Mouse (Mus musculus): ENCODE measurements around the gene Tgfbr3. TPM values are rescaled to one million over a fixed set of nuclear protein-coding genes. Genes with fewer than 3 reads are reported as not detected.

Gene Tgfbr3
- 100 to 1,000 TPM; 206 to 233 TPM for total RNA-seq (2021)
- 133 and 171 TPM in 2 replicates for polyA plus RNA-seq (2012; rRNA removed)
- long read RNA-seq, full-length matches to known transcripts = 12 of 33 reads
- long read RNA-seq, partial matches to known transcripts = 9 of 33 reads
- long read RNA-seq, other reads (novel, unspliced or antisense) = 12 of 33 reads

- peak; percentile 96 for DNase-seq
Observed at GRCm38 (mm10) chr5:107289234-107289764, at the start of gene Tgfbr3. Gene Tgfbr3, minus strand, starts transcription at chr5:107289629.

DNA sequence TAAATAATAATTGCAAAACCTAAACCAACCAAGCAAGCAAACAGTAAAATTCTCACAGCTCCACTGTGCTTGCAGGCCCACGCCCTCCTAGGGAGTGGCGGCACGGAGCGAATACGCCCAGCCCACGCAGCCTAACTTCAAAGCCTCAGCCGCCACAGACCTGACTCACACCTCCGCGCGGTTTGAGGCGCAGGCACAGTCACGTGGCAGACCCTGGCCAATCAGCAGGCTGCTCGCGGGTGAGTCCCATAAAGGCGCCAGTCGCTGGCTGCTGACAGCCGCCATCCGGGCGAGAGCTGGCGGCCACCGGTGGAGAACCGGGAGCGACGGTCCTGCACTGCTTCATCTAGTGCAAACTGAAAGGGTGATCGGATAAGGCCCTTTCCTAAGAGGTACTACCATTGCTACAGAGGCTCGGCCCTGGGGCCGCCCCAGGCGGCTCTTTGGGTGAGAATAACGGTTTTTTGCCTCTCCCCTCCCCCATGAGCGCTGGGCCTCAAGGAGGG is 41.5 kb upstream of the Tgfbr3 start, which contains the start of gene Brdt:
Gene Brdt (plus strand): TSS at position 244 of the 506 bp plus-strand sequence.
- DNase-seq = no peak

GRCm38 (mm10) chr5:107320703-107321102 is 31.3 kb upstream of the Tgfbr3 start:
- no peak for DNase-seq

DNA sequence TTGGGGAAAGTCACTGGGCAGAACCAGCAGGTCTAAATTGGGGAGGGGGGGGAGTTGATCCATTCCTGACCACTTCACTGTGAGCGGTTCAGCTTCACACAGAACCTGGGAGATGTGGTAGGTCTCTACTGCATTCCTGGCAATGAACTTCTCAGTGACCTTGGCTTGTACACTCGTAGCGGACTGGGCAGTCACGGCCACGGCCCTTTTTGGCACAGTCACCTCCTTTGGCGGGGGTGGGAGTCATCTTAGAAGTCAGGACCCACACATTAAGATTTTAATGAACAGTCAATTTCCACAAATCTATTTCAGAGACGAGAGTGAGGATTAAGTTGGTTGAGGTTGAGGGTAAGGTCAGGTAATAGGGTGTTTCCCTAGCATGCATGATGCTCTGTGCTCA is 27.7 kb upstream of the Tgfbr3 start:
- peak; percentile 66 for DNase-seq

DNA sequence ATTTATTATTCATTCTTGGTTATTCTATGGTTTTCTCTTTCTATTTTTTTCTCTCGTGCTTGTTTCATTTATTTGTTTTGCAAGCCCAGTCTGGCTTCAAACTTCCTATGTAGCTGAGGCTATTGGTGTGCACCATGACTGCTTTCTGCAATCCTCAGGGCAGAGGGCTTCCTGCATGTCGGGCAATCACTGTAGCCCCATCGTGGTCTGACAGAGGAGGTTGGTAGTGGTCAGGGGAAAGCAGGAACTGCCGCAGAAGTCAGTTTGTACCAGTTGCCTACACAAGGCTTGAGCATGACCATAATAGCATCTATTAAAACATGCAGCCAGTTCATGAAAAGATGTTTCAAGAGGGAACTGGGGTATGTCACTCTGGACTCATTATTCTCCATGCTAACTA is 18.0 kb upstream of the Tgfbr3 start:
- no peak for DNase-seq

DNA sequence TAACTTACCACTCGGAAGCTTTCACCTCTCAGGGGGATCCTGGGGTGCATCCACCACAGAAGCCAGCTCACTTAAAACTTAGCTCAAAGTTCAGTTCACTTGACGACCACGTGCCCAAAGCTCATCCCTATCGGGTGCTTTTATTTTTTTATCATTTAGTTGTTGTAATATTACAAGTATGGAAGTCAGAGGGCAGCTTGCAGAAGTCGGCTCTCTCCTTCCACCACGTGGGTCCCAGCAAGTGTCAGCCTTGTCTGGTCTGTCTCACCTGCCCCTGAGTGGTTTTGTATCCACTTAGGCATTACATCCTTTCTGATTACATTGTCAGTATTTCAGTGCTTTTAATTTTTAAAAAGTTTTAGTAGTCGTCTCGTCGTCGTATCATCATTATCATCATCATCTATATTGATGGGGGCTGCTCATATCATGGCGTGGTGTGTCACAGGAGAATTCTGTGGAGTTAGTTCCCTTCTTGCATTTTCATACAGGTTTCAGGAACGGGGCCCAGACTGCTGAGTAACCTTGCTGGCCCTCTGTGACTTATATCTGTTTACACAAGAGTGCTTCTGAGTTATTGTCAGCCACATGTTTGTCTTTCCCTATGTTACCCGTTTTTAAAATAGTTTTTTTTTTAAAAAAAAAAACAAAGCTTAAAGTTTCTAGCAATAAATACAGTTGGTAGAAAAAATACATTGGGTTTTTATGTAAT is 14.8 kb upstream of the Tgfbr3 start:
- no peak for DNase-seq

GRCm38 (mm10) chr5:107303350-107303861 is 14.0 kb upstream of the Tgfbr3 start:
- no peak for DNase-seq

DNA sequence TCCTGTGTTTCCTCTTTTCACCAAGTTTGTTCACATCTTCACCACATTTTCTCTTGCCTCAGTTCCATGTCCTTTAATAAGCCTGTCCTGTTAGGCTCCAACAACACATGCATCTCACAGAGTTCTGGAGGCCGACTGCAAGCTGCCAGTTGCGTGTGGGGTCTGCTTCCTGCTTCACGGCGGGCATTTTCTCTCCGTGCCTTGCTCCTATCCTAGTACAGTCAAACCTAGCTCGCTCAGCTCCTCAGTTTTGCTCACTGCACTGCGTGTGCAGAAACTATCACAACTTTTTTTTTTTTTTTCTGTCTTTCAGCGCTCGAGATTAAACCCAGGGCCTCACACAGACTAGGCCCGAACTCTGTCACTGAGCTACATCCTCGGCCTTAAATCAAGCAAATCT is 9.4 kb upstream of the Tgfbr3 start:
- DNase-seq = no peak

DNA sequence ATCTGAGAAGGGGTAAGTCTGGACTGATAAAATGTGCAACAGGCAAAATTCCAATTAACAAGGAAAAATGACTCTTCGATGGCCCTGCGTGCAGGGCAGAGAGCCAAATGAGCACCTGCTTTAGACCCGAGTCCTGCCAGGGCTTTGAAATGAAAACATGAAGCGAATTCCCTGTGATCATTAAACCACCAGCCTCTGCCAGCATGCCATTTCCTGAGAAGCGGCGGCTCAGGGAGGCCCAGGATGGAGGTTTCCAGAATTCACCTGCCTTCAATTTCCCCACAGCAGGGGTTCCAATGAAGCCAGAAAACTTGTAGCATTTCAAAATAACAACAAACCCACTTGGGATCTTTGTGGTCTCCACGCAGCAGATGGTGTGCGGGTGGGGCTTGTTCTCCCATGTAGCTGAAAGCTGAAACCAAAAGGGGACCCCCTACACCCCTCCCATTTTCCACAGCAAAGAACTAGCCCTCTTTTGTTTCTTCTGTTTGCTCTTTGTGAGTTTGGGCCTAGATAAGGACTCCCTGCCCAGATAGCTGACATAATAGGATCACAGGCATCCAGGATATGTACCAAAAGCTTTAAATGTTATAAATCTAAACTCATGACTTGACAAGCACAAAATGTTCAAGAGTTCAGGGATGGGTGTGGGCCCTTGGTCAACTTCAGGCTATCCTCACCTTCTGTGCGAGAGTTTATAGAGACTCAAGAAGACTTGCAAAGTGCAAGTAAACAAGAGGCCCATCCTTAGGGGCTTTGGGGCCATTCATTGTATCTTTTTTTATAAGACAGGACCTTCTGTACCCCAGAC is 7.3 kb upstream of the Tgfbr3 start:
- DNase-seq = no peak

- DNase-seq = peak; percentile 67
Observed at GRCm38 (mm10) chr5:107295817-107296511, 6.5 kb upstream of the Tgfbr3 start.

GRCm38 (mm10) chr5:107295061-107295816 is 5.8 kb upstream of the Tgfbr3 start:
- DNase-seq = peak; percentile 94

- no peak for DNase-seq
Observed at GRCm38 (mm10) chr5:107294041-107294440, 4.6 kb upstream of the Tgfbr3 start.

DNA sequence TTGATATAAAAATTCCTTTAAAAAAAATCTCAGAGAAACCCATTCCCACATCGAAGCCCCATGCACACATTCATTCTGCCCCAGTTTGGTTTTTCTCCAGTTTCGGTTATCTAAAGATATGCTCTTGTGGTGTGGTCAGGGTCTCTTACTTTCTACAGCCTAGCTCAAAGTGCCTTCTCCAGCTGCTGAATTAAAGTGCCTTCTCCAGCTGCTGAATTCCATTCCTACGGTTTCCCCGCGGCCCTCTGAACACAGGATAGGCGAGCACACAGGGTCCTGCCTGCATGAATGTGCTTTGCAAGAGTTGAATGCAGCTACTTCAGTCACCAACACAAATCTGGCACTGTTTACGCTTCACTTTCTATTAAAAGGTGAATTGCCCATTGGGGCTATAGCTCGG is 557 bp upstream of the Tgfbr3 start:
- no peak for DNase-seq

DNA sequence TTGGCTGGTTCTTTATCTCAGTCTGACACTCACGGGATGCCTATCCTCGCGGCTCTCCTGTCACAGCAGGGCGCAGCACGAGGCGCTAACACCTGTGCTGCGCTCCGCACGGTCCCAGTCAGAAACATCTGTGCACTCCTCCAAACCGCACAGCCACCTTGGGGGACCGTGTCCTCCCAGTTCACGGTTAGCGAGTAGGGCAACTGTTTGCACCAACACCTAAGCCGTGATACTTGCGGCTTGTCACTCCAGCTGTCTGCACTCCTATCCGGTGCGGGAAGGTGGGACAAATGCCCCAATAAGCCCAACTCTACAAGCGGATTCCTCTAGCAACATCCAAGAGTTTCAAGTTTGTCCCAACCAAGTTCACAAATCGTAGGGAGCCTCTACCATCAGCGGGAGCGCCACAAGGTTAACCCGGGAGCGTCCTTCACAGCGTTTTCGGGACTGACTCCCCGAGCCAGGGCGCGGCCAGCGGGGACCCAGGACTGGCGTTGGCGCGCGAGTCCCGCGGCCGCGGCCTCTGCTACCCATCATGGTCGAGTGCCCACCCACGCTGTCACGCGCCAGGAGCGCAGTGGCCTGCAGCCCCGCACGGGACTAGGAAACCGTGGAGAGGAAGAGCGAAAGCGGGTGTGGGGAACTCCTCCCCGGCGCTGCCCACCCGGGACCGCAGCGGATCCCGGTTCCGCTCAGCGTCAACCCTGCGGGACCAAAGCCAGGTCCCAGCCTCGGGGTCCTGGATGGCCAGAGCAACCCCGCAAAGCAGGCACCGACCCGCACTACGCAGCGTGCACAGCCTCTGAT is 799 bp downstream of the Tgfbr3 start:
- peak; percentile 77 for DNase-seq

- DNase-seq = peak; percentile 44
Observed at GRCm38 (mm10) chr5:107287908-107288267, 1.5 kb downstream of the Tgfbr3 start.

- peak; percentile 80 for DNase-seq
Observed at GRCm38 (mm10) chr5:107287254-107287907, 2.0 kb downstream of the Tgfbr3 start.

DNA sequence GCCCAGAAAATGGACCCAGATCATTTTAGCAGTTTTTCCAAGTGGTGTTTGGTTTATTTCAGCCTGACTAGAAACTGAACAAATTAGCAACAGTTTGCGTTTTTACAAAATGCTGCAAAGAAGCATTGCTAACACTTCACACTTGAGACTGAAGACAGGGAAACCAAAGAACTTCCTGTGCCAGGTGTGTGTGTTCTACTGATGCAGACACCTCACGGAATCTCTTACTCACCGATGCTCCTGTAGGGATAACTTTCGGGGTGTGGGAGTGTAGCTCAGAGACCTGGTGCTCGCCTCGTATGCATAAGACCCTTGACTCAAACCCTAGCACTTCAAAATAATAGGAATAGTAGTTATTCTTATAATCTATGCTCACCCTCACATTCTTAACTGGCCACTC is 3.9 kb downstream of the Tgfbr3 start:
- no peak for DNase-seq

- DNase-seq = peak; percentile 44
Observed at GRCm38 (mm10) chr5:107283935-107284524, 5.4 kb downstream of the Tgfbr3 start.

Measured in adrenal gland, adult 2 months (tissue).